Mouse (Mus musculus) WW6 (cell line): ENCODE data around the gene Spc24.
"Not testable (repeated sequence)": the region's sequence is repeated elsewhere in the genome, so short reads cannot be mapped to it uniquely, and the experiment has no call there.

ENCODE experiments used
- DNase-seq: peaks from one replicate; pipeline ENCODE4 v3.0.0-alpha.2; 2013; ENCODE audit warnings: low read depth, low spot score

The Spc24 gene

GRCm38 (mm10) chr9:21760155-21761088 is at the start of gene Spc24:
Gene Spc24, minus strand, starts transcription at chr9:21760303.
- DNase-seq, result peak; percentile 93

GRCm38 (mm10) chr9:21808561-21808960 is 48.5 kb upstream of the Spc24 start:
- no peak for DNase-seq

GRCm38 (mm10) chr9:21806976-21807375 is 46.9 kb upstream of the Spc24 start:
- no peak for DNase-seq

GRCm38 (mm10) chr9:21806363-21806762 is 46.3 kb upstream of the Spc24 start:
- DNase-seq, result no peak

- no peak for DNase-seq
These were observed 44.0 kb upstream of the Spc24 start for GRCm38 (mm10) chr9:21803986-21804644.

- DNase-seq, result no peak
These were observed 41.5 kb upstream of the Spc24 start for GRCm38 (mm10) chr9:21801591-21801990.

- DNase-seq, result no peak
These were observed 41.0 kb upstream of the Spc24 start for GRCm38 (mm10) chr9:21801121-21801520.

GRCm38 (mm10) chr9:21799010-21799350 is 38.9 kb upstream of the Spc24 start:
- no peak for DNase-seq

- peak; percentile 47 for DNase-seq
These were observed 38.4 kb upstream of the Spc24 start, which contains the start of gene Kank2 for GRCm38 (mm10) chr9:21798345-21799009. Gene Kank2, minus strand, starts transcription at chr9:21798744.

- peak; percentile 42 for DNase-seq
These were observed 37.8 kb upstream of the Spc24 start for GRCm38 (mm10) chr9:21797921-21798344.

GRCm38 (mm10) chr9:21796919-21797318 is 36.8 kb upstream of the Spc24 start:
- no peak for DNase-seq

GRCm38 (mm10) chr9:21796259-21796658 is 36.2 kb upstream of the Spc24 start:
- no peak for DNase-seq

GRCm38 (mm10) chr9:21795579-21795978 is 35.5 kb upstream of the Spc24 start:
- DNase-seq, result no peak

- no peak for DNase-seq
These were observed 34.8 kb upstream of the Spc24 start for GRCm38 (mm10) chr9:21794925-21795324.

GRCm38 (mm10) chr9:21794344-21794834 is 34.3 kb upstream of the Spc24 start:
- DNase-seq, result no peak

- not testable (repeated sequence) for DNase-seq
These were observed 33.4 kb upstream of the Spc24 start for GRCm38 (mm10) chr9:21793507-21793906.

GRCm38 (mm10) chr9:21792644-21793043 is 32.5 kb upstream of the Spc24 start:
- no peak for DNase-seq

- no peak for DNase-seq
These were observed 31.8 kb upstream of the Spc24 start for GRCm38 (mm10) chr9:21791861-21792260.

- no peak for DNase-seq
These were observed 28.1 kb upstream of the Spc24 start for GRCm38 (mm10) chr9:21788234-21788633.

- DNase-seq, result no peak
These were observed 27.6 kb upstream of the Spc24 start for GRCm38 (mm10) chr9:21787654-21788053.

- DNase-seq, result no peak
These were observed 26.8 kb upstream of the Spc24 start for GRCm38 (mm10) chr9:21786906-21787305.

GRCm38 (mm10) chr9:21786309-21786708 is 26.2 kb upstream of the Spc24 start:
- DNase-seq, result not testable (repeated sequence)
